Mouse (Mus musculus) MEL (cell line): ENCODE results near the gene Add2. TPM values are rescaled to one million over a fixed set of nuclear protein-coding genes. Genes with fewer than 3 reads are reported as not detected.

ENCODE experiments used
- DNase-seq: peaks from one replicate; pipeline ENCODE4 v3.0.0; 2011; ENCODE audit warnings: low read depth, low spot score
- H3K27ac ChIP-seq: 2 replicates; pipeline ENCODE4 v1.5.1; 2012; ENCODE audit warnings: low read depth, mild to moderate bottlenecking, control low read depth, low read length, moderate library complexity; ENCODE audit not compliant: control insufficient read depth
- H3K27me3 ChIP-seq, 2 experiments: fragments of 150-350 bp in 1 of 2; sonication (generic) in 1 of 2; 2 replicates each; pipeline ENCODE4 v1.6.1; 2012; ENCODE audit warnings: low read length in 2 of 2, mild to moderate bottlenecking in 2 of 2, improper control_type of control experiment in 1 of 2, moderate library complexity in 1 of 2; ENCODE audit not compliant: insufficient read depth in 2 of 2, control insufficient read depth in 1 of 2
- H3K36me3 ChIP-seq, 2 experiments: 2 replicates each; pipeline ENCODE4 v1.6.1; 2012 to 2014; ENCODE audit warnings: low read length in 2 of 2, improper control_type of control experiment in 1 of 2, inconsistent platforms in 1 of 2, mild to moderate bottlenecking in 1 of 2; ENCODE audit not compliant: insufficient read depth in 2 of 2, control insufficient read depth in 1 of 2
- H3K4me1 ChIP-seq, 2 experiments: fragments of 150-350 bp in 1 of 2; sonication (generic) in 1 of 2; 2 replicates each; pipeline ENCODE4 v1.6.1; 2012; ENCODE audit warnings: low read length in 2 of 2, improper control_type of control experiment in 1 of 2, mild to moderate bottlenecking in 1 of 2; ENCODE audit not compliant: insufficient read depth in 2 of 2, control insufficient read depth in 1 of 2
- H3K4me3 ChIP-seq, 2 experiments: fragments of 150-350 bp in 1 of 2; sonication (generic) in 1 of 2; 2 replicates each; pipeline ENCODE4 v1.5.1; 2012; ENCODE audit warnings: low read depth in 2 of 2, low read length in 2 of 2, mild to moderate bottlenecking in 2 of 2, moderate library complexity in 2 of 2, control low read depth in 1 of 2, improper control_type of control experiment in 1 of 2; ENCODE audit not compliant: control insufficient read depth in 1 of 2, insufficient read depth in 1 of 2
- H3K79me2 ChIP-seq: 2 replicates; pipeline ENCODE4 v1.6.1; 2012; ENCODE audit warnings: mild to moderate bottlenecking, low read length, moderate library complexity; ENCODE audit not compliant: control insufficient read depth, poor library complexity, insufficient read depth
- H3K9ac ChIP-seq: 2 replicates; pipeline ENCODE4 v1.6.1; 2012; ENCODE audit warnings: low read depth, mild to moderate bottlenecking, control low read depth, low read length, moderate library complexity; ENCODE audit not compliant: control insufficient read depth, poor library complexity, severe bottlenecking
- H3K9me3 ChIP-seq: fragments of 150-350 bp; sonication (generic); replicated peaks from 2 replicates; pipeline ENCODE4 v1.6.1; 2012; ENCODE audit warnings: mild to moderate bottlenecking, low read length, improper control_type of control experiment, moderate library complexity; ENCODE audit not compliant: insufficient read depth
- BHLHE40 ChIP-seq: IDR thresholded peaks from 2 replicates; pipeline ENCODE4 v1.6.1; 2012; ENCODE audit warnings: low read depth, mild to moderate bottlenecking, inconsistent platforms, low read length, improper control_type of control experiment, borderline replicate concordance
- CTCF ChIP-seq, 3 experiments: IDR thresholded peaks in 2 of 3; conservative IDR thresholded peaks in 1 of 3; 2 replicates each; pipeline ENCODE4 v1.5.1; 2011 to 2012; ENCODE audit warnings: low read length in 3 of 3, low read depth in 2 of 3, mild to moderate bottlenecking in 2 of 3, improper control_type of control experiment in 1 of 3, inconsistent platforms in 1 of 3, mixed read lengths in 1 of 3, moderate library complexity in 1 of 3; ENCODE audit not compliant: control insufficient read depth in 1 of 3, insufficient read depth in 1 of 3, poor library complexity in 1 of 3, severe bottlenecking in 1 of 3
- E2F4 ChIP-seq: IDR thresholded peaks from 2 replicates; pipeline ENCODE4 v1.6.1; 2011; ENCODE audit warnings: low read depth, low read length, improper control_type of control experiment, borderline replicate concordance
- ELF1 ChIP-seq: IDR thresholded peaks from 2 replicates; pipeline ENCODE4 v1.6.1; 2014; ENCODE audit warnings: low read depth, mild to moderate bottlenecking, inconsistent platforms, low read length, improper control_type of control experiment, moderate library complexity
- ETS1 ChIP-seq: IDR thresholded peaks from 2 replicates; pipeline ENCODE4 v1.6.1; 2012; ENCODE audit warnings: low read depth, mild to moderate bottlenecking, inconsistent platforms, low read length, improper control_type of control experiment, moderate library complexity
- GABPA ChIP-seq: IDR thresholded peaks from 2 replicates; pipeline ENCODE4 v1.6.1; 2012; ENCODE audit warnings: low read depth, mild to moderate bottlenecking, inconsistent platforms, low read length, improper control_type of control experiment, moderate library complexity
- GATA1 ChIP-seq: IDR thresholded peaks from 2 replicates; pipeline ENCODE4 v1.6.1; 2011; ENCODE audit warnings: low read depth, low read length, improper control_type of control experiment
- HCFC1 ChIP-seq: IDR thresholded peaks from 2 replicates; pipeline ENCODE4 v1.6.1; 2012; ENCODE audit warnings: low read depth, mild to moderate bottlenecking, inconsistent platforms, low read length, improper control_type of control experiment, moderate library complexity
- JUND ChIP-seq: IDR thresholded peaks from 2 replicates; pipeline ENCODE4 v1.6.1; 2011; ENCODE audit warnings: low read depth, mild to moderate bottlenecking, improper control_type of control experiment, low read length
- MAX ChIP-seq: IDR thresholded peaks from 2 replicates; pipeline ENCODE4 v1.6.1; 2011; ENCODE audit warnings: low read length, improper control_type of control experiment
- MAZ ChIP-seq: IDR thresholded peaks from 2 replicates; pipeline ENCODE4 v1.6.1; 2012; ENCODE audit warnings: low read depth, mild to moderate bottlenecking, inconsistent platforms, low read length, improper control_type of control experiment
- MEF2A ChIP-seq: IDR thresholded peaks from 2 replicates; pipeline ENCODE4 v1.6.1; 2014; ENCODE audit warnings: low read depth, mild to moderate bottlenecking, inconsistent platforms, low read length, improper control_type of control experiment; ENCODE audit not compliant: poor library complexity, insufficient replicate concordance, severe bottlenecking; ENCODE audit errors: extremely low read depth
- MXI1 ChIP-seq: IDR thresholded peaks from 2 replicates; pipeline ENCODE4 v1.6.1; 2011; ENCODE audit warnings: mild to moderate bottlenecking, low read depth, low read length, improper control_type of control experiment
- MYB ChIP-seq: IDR thresholded peaks from 2 replicates; pipeline ENCODE4 v1.6.1; 2011; ENCODE audit warnings: mild to moderate bottlenecking, low read depth, low read length, improper control_type of control experiment
- NELFE ChIP-seq: IDR thresholded peaks from 2 replicates; pipeline ENCODE4 v1.6.1; 2011; ENCODE audit warnings: low read depth, low read length, improper control_type of control experiment
- POLR2A ChIP-seq, 2 experiments: IDR thresholded peaks; 2 replicates each; pipeline ENCODE4 v1.6.1; 2011 to 2012; ENCODE audit warnings: low read length in 2 of 2, mild to moderate bottlenecking in 2 of 2, control low read depth in 1 of 2, improper control_type of control experiment in 1 of 2, low read depth in 1 of 2, moderate library complexity in 1 of 2; ENCODE audit not compliant: control insufficient read depth in 1 of 2, insufficient read depth in 1 of 2, poor library complexity in 1 of 2
- POLR2AphosphoS5 ChIP-seq: IDR thresholded peaks from 2 replicates; pipeline ENCODE4 v1.6.1; 2012; ENCODE audit warnings: low read depth, borderline replicate concordance, mild to moderate bottlenecking, inconsistent platforms, low read length, moderate library complexity, mixed read lengths
- SIN3A ChIP-seq: IDR thresholded peaks from 2 replicates; pipeline ENCODE4 v1.6.1; 2012; ENCODE audit warnings: low read length, improper control_type of control experiment, inconsistent platforms
- TBP ChIP-seq: IDR thresholded peaks from 2 replicates; pipeline ENCODE4 v1.8.0; 2011; ENCODE audit warnings: low read depth, low read length, improper control_type of control experiment
- TCF12 ChIP-seq: IDR thresholded peaks from 2 replicates; pipeline ENCODE4 v1.6.1; 2014; ENCODE audit warnings: low read depth, mild to moderate bottlenecking, inconsistent platforms, low read length, improper control_type of control experiment, moderate library complexity
- USF2 ChIP-seq, 2 experiments: IDR thresholded peaks; 2 replicates each; pipeline ENCODE4 v1.6.1; 2011 to 2012; ENCODE audit warnings: improper control_type of control experiment in 2 of 2, low read length in 2 of 2, borderline replicate concordance in 1 of 2, inconsistent platforms in 1 of 2, low read depth in 1 of 2, mild to moderate bottlenecking in 1 of 2; ENCODE audit not compliant: insufficient read depth in 1 of 2
- ZKSCAN1 ChIP-seq: IDR thresholded peaks from 2 replicates; pipeline ENCODE4 v1.6.1; 2012; ENCODE audit warnings: low read depth, mild to moderate bottlenecking, inconsistent platforms, low read length, improper control_type of control experiment, moderate library complexity
- ZMIZ1 ChIP-seq: IDR thresholded peaks from 2 replicates; pipeline ENCODE4 v1.6.1; 2012; ENCODE audit warnings: low read depth, mild to moderate bottlenecking, inconsistent platforms, low read length, improper control_type of control experiment, moderate library complexity
- ZNF384 ChIP-seq: IDR thresholded peaks from 2 replicates; pipeline ENCODE4 v1.6.1; 2012; ENCODE audit warnings: low read depth, mild to moderate bottlenecking, inconsistent platforms, low read length, improper control_type of control experiment
- polyA plus RNA-seq, 2 experiments: library from polyadenylated mRNA; stranded (reverse) in 1 of 2; unstranded in 1 of 2; fragments of >175 nt in 1 of 2; fragments of >200 nt in 1 of 2; gene quantifications; 2 replicates each; pipeline versions ENCODE4 v1.2.1 to v1.2.4; 2012; ENCODE audit warnings: low replicate concordance in 2 of 2, low read depth in 1 of 2; ENCODE audit not compliant: insufficient read length in 2 of 2, insufficient read depth in 1 of 2, missing spikeins in 1 of 2
- total RNA-seq: library from RNA; depleted of rRNA; stranded (reverse); fragments of 300-350 nt; gene quantifications from 2 replicates; pipeline ENCODE4 v1.2.3, GENCODE M21; 2012

Add2 gene
- total and polyA plus RNA-seq, 3 experiments: 85.0 to 191 (median 129) TPM

DNA sequence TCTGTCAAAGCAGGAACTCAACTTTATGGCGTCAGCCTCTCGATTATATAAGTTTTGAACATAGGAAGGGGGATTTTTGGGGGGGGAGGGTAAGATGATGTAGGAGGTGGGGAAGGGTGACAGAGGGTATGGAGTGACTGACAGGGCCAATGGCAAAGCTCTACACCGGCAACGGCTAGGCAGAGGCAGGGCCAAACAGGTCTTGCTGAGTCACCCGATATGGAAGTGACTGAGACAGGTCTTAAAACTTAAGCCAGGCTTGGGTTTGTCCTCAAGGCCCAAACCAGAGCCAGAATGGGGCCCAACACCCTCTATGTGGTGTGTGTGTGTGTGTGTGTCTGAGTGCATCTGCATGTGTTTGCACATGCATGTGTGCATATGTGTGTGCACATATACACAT lies 67.0 kb downstream of the Add2 start (continued):
- TF ChIP-seq HCFC1 (peak; percentile 62; the same call in 1 of the 2 replicates), BHLHE40 (no peak)

DNA sequence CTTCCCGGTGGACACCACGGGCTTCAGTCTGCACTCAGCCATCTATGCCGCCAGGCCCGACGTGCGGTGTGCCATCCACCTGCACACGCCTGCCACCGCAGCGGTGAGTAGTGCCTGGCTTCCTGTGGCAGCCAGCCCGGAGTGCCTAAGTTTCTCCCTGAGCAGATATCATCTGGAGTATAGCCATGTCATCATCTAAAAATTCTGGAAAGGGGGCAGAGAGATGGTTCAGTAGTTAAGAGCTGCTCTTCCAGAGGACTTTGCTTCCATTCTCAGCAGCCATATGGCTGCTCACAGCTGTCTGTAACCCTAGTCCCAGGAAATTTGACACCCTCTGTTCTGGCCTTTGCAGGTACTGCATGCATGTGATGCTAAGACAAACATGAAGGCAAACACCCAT lies 68.3 kb downstream of the Add2 start:
- Histone ChIP-seq H3K4me3 (no peak overlapping the region), H3K79me2 (no peaks in the 10 kb centered on the region), H3K4me1 (peaks cover 12 to 17% of the 10 kb centered on the region in 2 experiments), H3K9me3 (no peaks in the 10 kb centered on the region), H3K9ac (no peak overlapping the region), H3K27ac (no peak overlapping the region), H3K36me3 (peaks cover 16 to 26% of the 10 kb centered on the region in 2 experiments), H3K27me3 (no peaks in the 10 kb centered on the region)
- no peak for DNase-seq
- TF ChIP-seq TBP: no peak
- no peak for TF ChIP-seq ETS1
- no peak for TF ChIP-seq ZNF384
- TF ChIP-seq ZKSCAN1: no peak
- TF ChIP-seq MEF2A: no peak
- TF ChIP-seq MAZ: no peak
- no peak for TF ChIP-seq NELFE
- no peak for TF ChIP-seq MYB
- TF ChIP-seq E2F4: no peak
- no peak for TF ChIP-seq POLR2AphosphoS5
- no peak for TF ChIP-seq POLR2A (IDR thresholded peaks at IDR 0.05; ENCODE audit: control insufficient read depth in 1 of 2, insufficient read depth in 1 of 2, low read depth in 1 of 2, low read length in 2 of 2, poor library complexity in 1 of 2)
- no peak for TF ChIP-seq GATA1
- TF ChIP-seq MXI1: no peak
- no peak for TF ChIP-seq JUND
- no peak for TF ChIP-seq SIN3A
- TF ChIP-seq USF2 (IDR thresholded peaks at IDR 0.05; ENCODE audit: borderline replicate concordance in 1 of 2, insufficient read depth in 1 of 2, low read depth in 1 of 2, low read length in 2 of 2): no peak
- TF ChIP-seq ZMIZ1: no peak
- no peak for TF ChIP-seq CTCF (IDR thresholded peaks at IDR 0.05 in 2 of 3, conservative IDR thresholded peaks at IDR 0.05 in 1 of 3; ENCODE audit: control insufficient read depth in 1 of 3, insufficient read depth in 1 of 3, low read depth in 2 of 3, low read length in 3 of 3, poor library complexity in 1 of 3, severe bottlenecking in 1 of 3)

DNA sequence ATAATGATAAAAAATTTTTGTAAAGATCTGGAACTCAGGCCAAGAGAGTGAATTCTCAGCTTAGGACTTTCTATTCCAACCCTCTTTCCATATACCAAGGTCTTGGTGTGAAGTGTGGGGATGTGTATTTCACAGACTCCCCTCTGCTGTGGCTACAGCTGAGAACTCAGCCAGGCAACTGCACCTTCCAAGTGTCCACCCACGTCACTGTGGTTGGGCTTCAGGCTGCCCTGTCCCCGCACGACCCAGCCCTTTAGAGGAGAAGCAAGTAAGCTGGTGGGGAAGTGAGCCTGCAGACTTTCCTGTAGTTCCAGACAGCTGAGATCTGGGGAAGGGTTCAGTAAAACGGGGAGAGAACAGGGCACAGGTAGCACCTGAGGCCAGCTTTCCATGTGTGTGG lies 68.7 kb downstream of the Add2 start:
- Histone ChIP-seq H3K4me1 (peaks cover 12 to 17% of the 10 kb centered on the region in 2 experiments), H3K4me3 (no peak overlapping the region), H3K27me3 (no peaks in the 10 kb centered on the region), H3K79me2 (no peaks in the 10 kb centered on the region), H3K27ac (no peak overlapping the region), H3K9ac (no peak overlapping the region)
- no peak for DNase-seq
- TF ChIP-seq CTCF (IDR thresholded peaks at IDR 0.05 in 2 of 3, conservative IDR thresholded peaks at IDR 0.05 in 1 of 3; ENCODE audit: control insufficient read depth in 1 of 3, insufficient read depth in 1 of 3, low read depth in 2 of 3, low read length in 3 of 3, poor library complexity in 1 of 3, severe bottlenecking in 1 of 3): no peak
- TF ChIP-seq NELFE: no peak
- TF ChIP-seq GABPA: no peak
- no peak for TF ChIP-seq POLR2AphosphoS5
- TF ChIP-seq ELF1: no peak
- no peak for TF ChIP-seq MAX
- no peak for TF ChIP-seq SIN3A
- TF ChIP-seq TCF12: no peak
- TF ChIP-seq MYB: no peak
- TF ChIP-seq, all 39 proteins: peak for 0
- H3K36me3 ChIP-seq: peaks cover 16 to 27% of the 10 kb centered on the region in 2 experiments
- H3K9me3 ChIP-seq: no peaks in the 10 kb centered on the region
